Mouse (Mus musculus): ENCODE measurements around the gene Duxbl1.
"Not testable (repeated sequence)": the region's sequence is repeated elsewhere in the genome, so short reads cannot be mapped to it uniquely, and the experiment has no call there.

DNA sequence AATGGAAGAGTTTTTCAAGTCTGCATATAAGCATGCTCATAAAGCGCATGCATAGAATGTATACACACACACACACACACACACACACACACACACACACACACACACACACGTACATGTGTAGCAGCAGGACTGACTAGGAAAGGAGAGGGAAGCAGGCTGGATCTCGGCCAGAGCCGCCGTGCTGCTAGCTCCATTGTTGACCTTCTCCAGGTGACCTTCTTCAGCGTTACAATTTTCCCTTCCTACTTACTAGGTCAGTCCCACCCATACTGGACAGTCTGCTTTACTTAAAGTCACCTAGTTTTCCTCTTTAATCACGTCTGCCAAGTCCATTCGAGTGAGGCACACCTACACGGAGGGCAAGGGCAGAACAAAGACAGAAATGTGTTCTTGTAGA, 3.5 kb downstream of the Duxbl1 start:
- not testable (repeated sequence) for TF ChIP-seq POLR2A (IDR thresholded peaks at IDR 0.05; ENCODE audit: low read depth, low read length); CTCF (IDR thresholded peaks at IDR 0.05; ENCODE audit: extremely low read depth, insufficient read depth, insufficient read length, insufficient replicate concordance)

Measured in spleen, adult 2 months (tissue).